Mouse (Mus musculus) myocyte (in vitro differentiated cells): ENCODE measurements at regions not wholly inside any gene's neighbourhood (a gene's known extent, or its start where the extent isn't known, plus 50 kb on each side); places are given as distances from the start of the nearest gene placed in this dataset.

Source experiments
- MAX ChIP-seq: IDR thresholded peaks from one replicate; pipeline ENCODE4 v1.6.1; 2011; ENCODE audit warnings: low read depth, mild to moderate bottlenecking, control low read depth
- POLR2A ChIP-seq: IDR thresholded peaks from one replicate; pipeline ENCODE4 v1.6.1; 2011; ENCODE audit warnings: low read depth, mild to moderate bottlenecking, control low read depth, moderate library complexity; ENCODE audit not compliant: insufficient read length
- TCF12 ChIP-seq: IDR thresholded peaks from one replicate; pipeline ENCODE4 v1.6.1; 2011; ENCODE audit warnings: mild to moderate bottlenecking, control low read depth; ENCODE audit not compliant: poor library complexity, insufficient read depth, severe bottlenecking
- USF1 ChIP-seq: IDR thresholded peaks from one replicate; pipeline ENCODE4 v1.6.1; 2011; ENCODE audit warnings: low read depth, mild to moderate bottlenecking, control low read depth, moderate library complexity

DNA sequence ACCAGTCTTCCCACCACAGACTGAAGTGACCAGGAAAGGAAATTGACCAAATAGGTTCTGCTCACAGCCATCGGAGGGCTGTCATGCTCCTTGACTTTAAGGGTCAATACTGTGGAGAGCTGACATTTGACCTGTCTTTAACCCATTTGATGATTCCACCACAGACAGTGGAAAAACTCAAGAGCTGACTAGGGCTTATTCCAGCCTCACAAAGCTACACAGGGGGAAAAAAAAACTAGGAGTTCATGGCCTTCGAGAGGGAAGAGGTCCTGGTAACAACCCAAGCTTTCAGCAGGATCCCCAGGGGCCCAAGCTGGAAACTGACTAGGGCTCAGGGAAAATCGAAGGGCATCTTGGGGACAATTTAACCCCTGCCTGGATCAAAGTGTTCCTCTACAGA is 334.6 kb downstream of the Sox4 start:
- TF ChIP-seq POLR2A (no peak), TCF12 (no peak), USF1 (no peak), MAX (no peak)
